Mouse (Mus musculus) liver, embryonic 16.5 days (tissue): Measurements from ENCODE around the gene Ostm1. TPM values are rescaled to one million over a fixed set of nuclear protein-coding genes. Genes with fewer than 3 reads are reported as not detected.

Source experiments
- ATAC-seq: fragments of 200-750 bp; cut with Nextera tagmentation; 2 replicates; pipeline ENCODE4 v1.8.0; 2017; ENCODE audit warnings: low read depth, mild to moderate bottlenecking, moderate number of reproducible peaks, moderate library complexity
- H3K27ac ChIP-seq: fragments of 300-500 bp; sonication (generic); 2 replicates; pipeline ENCODE4 v1.5.1; 2014; ENCODE audit warnings: mild to moderate bottlenecking, low read length
- H3K27me3 ChIP-seq: fragments of 300-500 bp; sonication (generic); 2 replicates; pipeline ENCODE4 v1.6.1; 2014; ENCODE audit warnings: low read depth, low read length, mixed read lengths; ENCODE audit not compliant: control insufficient read depth, insufficient read depth
- H3K36me3 ChIP-seq: fragments of 300-500 bp; sonication (generic); 2 replicates; pipeline ENCODE4 v1.6.1; 2014; ENCODE audit warnings: mild to moderate bottlenecking; ENCODE audit not compliant: control insufficient read depth, insufficient read depth
- H3K4me1 ChIP-seq: fragments of 300-500 bp; sonication (generic); 2 replicates; pipeline ENCODE4 v1.6.1; 2014; ENCODE audit warnings: low read depth, low read length, mixed read lengths; ENCODE audit not compliant: control insufficient read depth
- H3K4me2 ChIP-seq: fragments of 300-500 bp; sonication (generic); 2 replicates; pipeline ENCODE4 v1.6.1; 2014; ENCODE audit warnings: low read depth, low read length, mixed read lengths
- H3K4me3 ChIP-seq: fragments of 300-500 bp; sonication (generic); 2 replicates; pipeline ENCODE4 v1.5.1; 2014; ENCODE audit warnings: low read depth, mild to moderate bottlenecking, low read length
- H3K9ac ChIP-seq: fragments of 300-500 bp; sonication (generic); 2 replicates; pipeline ENCODE4 v1.6.1; 2014; ENCODE audit warnings: low read depth, low read length
- H3K9me3 ChIP-seq: fragments of 300-500 bp; sonication (generic); replicated peaks from 2 replicates; pipeline ENCODE4 v1.6.1; 2016; ENCODE audit warnings: low read length; ENCODE audit not compliant: control insufficient read depth
- WGBS: fragments of 180-500 bp; shearing (Covaris S2); extraction: QIAGEN DNeasy Blood & Tissue Kit; methylation state at CpG from one replicate; pipeline ENCODE4 v1.1.7; 2014; ENCODE audit not compliant: insufficient replicate concordance; 5-methylcytosine and 5-hydroxymethylcytosine counted together
- polyA plus RNA-seq: library from polyadenylated mRNA; unstranded; fragments of >200 nt; fragmentation: Nextera tagmentation; extraction: Ambion mirVana; gene quantifications from 2 replicates; pipeline ENCODE4 v1.2.1, GENCODE M21; 2015

Gene Ostm1
- polyA plus RNA-seq, 1 experiment from 2014 or later: 10.5 TPM

DNA sequence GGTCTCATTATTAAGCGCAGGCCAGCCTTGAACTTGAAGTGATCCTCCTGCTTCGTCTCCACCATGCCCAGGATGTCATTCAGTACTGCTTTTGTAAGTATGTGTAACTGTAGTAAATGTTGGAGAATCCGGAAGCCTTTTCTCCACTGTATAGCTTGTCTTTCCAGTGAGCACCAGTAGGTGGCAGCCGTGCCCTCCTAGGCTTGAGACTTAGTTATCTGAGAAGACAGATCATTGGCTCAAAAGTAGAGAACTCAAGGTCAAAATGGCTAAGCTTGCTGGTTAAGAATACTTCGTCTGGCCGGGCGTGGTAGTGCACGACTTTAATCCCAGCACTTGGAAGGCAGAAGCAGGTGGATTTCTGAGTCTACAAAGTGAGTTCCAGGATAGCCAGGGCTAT, 113.4 kb downstream of the Ostm1 start:
- ATAC-seq: no peak
- H3K4me1 ChIP-seq: no peaks in the 10 kb centered on the region
- 24% methylated on average over 8 of the region's 8 CpGs for WGBS

DNA sequence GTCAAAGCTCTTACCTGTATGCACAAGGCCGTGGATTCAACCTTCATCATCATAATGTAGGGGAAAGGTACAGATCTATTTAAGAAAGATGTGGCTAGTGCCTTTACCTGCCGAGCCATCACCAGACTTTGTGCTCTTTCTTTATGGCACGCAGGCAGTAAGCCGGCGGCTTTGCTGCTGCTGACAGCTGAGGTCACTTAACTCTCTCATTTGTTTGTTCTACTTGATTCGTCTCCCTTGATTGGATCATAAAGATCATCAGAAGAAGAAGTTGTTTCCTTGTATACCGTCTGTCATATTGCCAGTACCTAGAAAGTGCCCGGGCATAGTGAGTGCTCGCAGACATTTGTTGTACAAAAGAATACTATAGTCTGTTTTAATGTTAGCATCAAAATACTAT, 114.8 kb downstream of the Ostm1 start:
- Histone ChIP-seq H3K27me3 (no peaks in the 10 kb centered on the region), H3K9me3 (no peaks in the 10 kb centered on the region), H3K27ac (no peak overlapping the region), H3K4me3 (no peak overlapping the region), H3K36me3 (no peaks in the 10 kb centered on the region; the same call in 1 of the 2 replicates), H3K9ac (no peak overlapping the region), H3K4me2 (no peak overlapping the region), H3K4me1 (no peaks in the 10 kb centered on the region)
- ATAC-seq: no peak
- 85% methylated on average over 9 of the region's 9 CpGs for WGBS

More for the DNA sequence above, 113.4 kb downstream of the Ostm1 start:
- H3K36me3 ChIP-seq: no peaks in the 10 kb centered on the region; the same call in 1 of the 2 replicates
- H3K4me2 ChIP-seq: no peak overlapping the region
- H3K9ac ChIP-seq: no peak overlapping the region
- no peaks in the 10 kb centered on the region for H3K9me3 ChIP-seq
- H3K4me3 ChIP-seq: no peak overlapping the region
- no peak overlapping the region for H3K27ac ChIP-seq
- H3K27me3 ChIP-seq: no peaks in the 10 kb centered on the region

DNA sequence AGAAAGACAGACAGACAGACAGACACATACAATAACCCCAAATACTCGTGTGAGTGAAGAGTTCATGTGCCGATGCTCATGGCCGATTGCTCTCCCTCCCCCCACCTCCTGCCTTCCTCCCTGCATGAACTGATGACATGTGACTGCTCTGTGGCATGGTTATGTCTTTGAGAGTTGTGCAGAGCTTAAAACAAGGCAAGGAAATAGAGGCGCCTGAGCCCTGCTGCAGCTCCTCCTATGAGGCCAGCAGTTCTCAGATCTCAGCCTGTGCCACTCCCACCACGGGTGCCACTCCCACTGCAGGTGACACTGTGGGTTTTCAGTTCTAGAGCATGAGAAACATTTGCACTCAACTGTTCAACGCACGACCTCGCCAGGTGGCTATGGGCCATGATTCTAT, 115.4 kb downstream of the Ostm1 start:
- Histone ChIP-seq H3K4me3 (no peak overlapping the region), H3K9me3 (no peaks in the 10 kb centered on the region), H3K4me2 (no peak overlapping the region), H3K27ac (no peak overlapping the region), H3K27me3 (no peaks in the 10 kb centered on the region), H3K4me1 (no peaks in the 10 kb centered on the region), H3K36me3 (peaks cover under 1% of the 10 kb centered on the region), H3K9ac (no peak overlapping the region)
- no peak for ATAC-seq
- 84% methylated on average over 8 of the region's 8 CpGs for WGBS

DNA sequence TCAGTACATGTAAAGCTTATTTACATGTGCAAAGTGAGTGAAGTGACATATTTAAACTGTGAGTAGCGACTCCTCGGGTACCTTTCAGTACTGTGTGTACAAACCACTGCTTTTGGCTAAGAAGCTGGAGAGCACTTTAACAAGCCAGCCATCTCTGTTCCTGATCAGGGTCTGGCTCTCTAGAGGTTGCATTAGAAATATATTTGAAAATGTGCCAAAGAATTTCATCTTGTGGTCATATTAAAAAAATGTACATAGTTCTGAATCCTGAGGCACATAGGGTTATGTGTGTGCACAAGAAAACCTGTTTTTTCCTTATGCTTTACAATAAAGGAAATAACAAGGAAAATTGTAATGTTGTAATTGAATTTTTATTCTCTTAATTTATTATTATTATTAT, 118.5 kb downstream of the Ostm1 start:
- H3K4me1 ChIP-seq: no peaks in the 10 kb centered on the region
- WGBS: 86% methylated on average over 2 of the region's 2 CpGs
- no peak overlapping the region for H3K27ac ChIP-seq
- no peak overlapping the region for H3K4me3 ChIP-seq
- no peak for ATAC-seq
- H3K9me3 ChIP-seq: no peaks in the 10 kb centered on the region
- H3K9ac ChIP-seq: no peak overlapping the region
- H3K36me3 ChIP-seq: peaks cover 3% of the 10 kb centered on the region
- no peaks in the 10 kb centered on the region for H3K27me3 ChIP-seq
- H3K4me2 ChIP-seq: no peak overlapping the region

DNA sequence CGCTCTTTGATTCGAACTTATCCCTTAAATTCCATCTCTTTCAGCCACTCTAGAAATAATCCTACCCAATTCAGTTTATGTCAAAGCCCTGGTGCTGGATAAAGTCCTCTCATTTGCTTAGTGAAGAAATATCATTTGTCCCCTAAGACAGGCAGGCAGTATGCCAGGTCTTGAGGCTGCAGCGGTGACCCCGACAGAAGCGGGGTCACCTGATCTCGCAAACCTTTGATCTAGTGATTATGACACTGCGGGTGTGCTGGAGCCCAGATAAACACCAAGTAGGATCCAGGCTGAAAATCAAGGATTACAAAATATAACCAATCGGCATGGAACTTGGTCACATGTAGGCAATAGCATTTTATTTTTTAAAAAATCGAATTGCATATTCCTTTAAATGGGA, 131.1 kb downstream of the Ostm1 start:
- ATAC-seq: peak; percentile 73
- Histone ChIP-seq H3K9me3 (no peaks in the 10 kb centered on the region), H3K4me3 (no peak overlapping the region), H3K4me2 (peak overlapping the region; percentile 55; the same call in 1 of the 2 replicates), H3K36me3 (no peaks in the 10 kb centered on the region), H3K4me1 (no peaks in the 10 kb centered on the region), H3K27ac (no peak overlapping the region), H3K27me3 (peaks cover 7% of the 10 kb centered on the region), H3K9ac (no peak overlapping the region)
- WGBS: 21% methylated on average over 9 of the region's 9 CpGs

DNA sequence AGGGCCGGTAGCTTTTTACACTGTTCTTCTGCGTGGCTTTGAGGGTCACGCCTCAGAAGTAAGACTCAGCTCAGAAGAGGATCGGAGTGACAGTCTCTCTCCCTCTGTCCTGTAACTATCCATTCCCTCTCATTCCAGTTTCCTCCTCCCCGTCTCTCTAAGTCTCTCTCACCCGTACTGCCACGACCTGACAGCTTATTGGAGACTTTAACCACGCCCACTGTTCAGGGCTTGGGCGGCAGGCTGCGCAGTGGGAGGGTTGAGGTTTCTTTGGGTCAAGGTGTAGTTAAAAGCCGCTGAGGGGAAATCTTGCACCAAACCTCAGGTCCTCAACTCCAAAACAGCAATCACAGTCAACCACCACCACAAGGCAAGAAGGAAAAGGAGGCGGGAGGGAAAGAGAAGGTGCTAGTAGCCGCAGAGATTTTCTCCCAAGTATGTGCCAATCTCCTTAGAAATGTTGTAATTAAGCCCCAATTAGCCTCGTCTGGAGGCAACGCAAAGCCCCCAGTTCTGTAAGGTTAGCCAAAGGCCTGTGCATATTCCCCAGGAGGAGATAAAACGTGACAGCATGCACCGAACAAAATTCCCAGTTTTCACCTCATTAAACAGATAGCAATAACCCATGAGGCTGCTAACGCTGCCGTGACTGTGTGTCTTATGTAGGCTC, 131.9 kb downstream of the Ostm1 start:
- H3K27ac ChIP-seq: no peak overlapping the region
- no peak overlapping the region for H3K4me3 ChIP-seq
- peak overlapping the region; percentile 55 for H3K4me2 ChIP-seq
- H3K4me1 ChIP-seq: no peaks in the 10 kb centered on the region
- H3K36me3 ChIP-seq: no peaks in the 10 kb centered on the region
- no peak overlapping the region for H3K9ac ChIP-seq
- H3K27me3 ChIP-seq: peaks cover 7% of the 10 kb centered on the region
- ATAC-seq: peak; percentile 30; the same call in 1 of the 2 replicates
- no peaks in the 10 kb centered on the region for H3K9me3 ChIP-seq
- 22% methylated on average over 19 of the region's 19 CpGs for WGBS

DNA sequence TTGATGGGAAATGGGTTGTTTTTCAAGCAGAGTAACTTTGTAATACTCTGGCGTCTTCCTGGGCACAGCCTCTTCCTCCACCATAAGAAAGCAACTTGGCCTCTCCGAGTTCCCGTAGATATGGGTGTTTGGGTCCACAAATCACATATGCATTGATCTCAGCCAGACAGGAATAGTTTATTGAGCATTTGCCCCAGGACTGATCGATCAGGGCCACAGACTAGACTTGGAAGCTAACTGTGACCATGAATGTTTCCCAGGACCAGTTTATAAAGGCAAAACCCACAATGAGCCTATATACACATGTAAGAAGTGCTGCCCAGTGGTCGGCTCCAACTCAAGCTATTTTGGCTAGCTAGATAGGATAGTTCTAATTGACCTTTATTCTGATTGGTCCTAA, 138.5 kb downstream of the Ostm1 start:
- Histone ChIP-seq H3K9me3 (no peaks in the 10 kb centered on the region), H3K4me2 (no peak overlapping the region), H3K4me1 (no peaks in the 10 kb centered on the region), H3K27ac (no peak overlapping the region), H3K36me3 (no peaks in the 10 kb centered on the region), H3K4me3 (no peak overlapping the region), H3K27me3 (no peaks in the 10 kb centered on the region), H3K9ac (no peak overlapping the region)
- no peak for ATAC-seq
- 54% methylated on average over 5 of the region's 5 CpGs for WGBS

DNA sequence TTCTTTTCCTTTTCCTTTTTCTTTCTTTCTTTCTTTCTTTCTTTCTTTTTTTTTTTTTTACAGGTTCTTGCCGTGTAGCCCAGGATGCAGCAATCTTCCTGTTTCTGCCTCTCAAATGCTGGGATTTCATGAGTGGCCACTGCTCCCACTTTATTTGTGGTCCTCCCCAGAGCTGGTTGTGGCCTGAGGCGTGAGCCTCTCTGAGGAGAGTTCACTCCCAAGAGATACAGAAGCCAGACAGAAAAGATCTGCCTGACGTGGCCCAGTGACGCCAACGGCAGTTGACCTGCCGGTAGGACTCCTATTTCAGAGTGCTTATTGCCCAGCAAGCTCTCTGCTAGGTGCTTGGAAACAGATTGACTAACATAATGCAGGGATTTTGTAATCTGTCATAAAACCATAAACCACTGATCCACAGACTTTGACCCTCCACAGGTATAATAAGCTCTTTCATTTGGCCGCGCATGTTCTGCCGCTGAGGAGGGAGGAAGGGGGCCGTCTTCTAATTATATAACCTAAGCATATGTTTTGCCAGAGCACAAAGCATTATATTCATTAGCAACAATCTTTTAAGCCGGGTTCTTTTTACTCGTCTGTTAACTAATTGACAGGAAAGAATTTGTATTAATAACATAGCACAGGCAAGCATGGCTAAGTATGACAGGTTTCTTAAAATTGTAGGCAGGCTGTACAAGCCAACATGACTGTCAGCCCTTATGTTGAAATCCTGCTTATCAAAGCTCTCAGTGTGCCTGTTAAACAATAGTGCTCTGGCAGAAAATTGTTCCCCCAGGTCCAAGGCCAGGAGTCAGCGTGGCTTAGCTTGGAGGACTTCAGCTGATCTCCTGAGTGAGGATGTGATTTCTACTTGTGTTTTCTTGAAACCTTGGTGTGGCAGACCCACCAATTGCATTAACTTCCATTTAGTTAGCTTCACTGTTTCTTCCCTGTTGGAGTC, 139.9 kb downstream of the Ostm1 start:
- Histone ChIP-seq H3K27me3 (no peaks in the 10 kb centered on the region), H3K4me1 (no peaks in the 10 kb centered on the region), H3K9ac (no peak overlapping the region), H3K9me3 (no peaks in the 10 kb centered on the region), H3K27ac (no peak overlapping the region), H3K4me2 (no peak overlapping the region), H3K36me3 (no peaks in the 10 kb centered on the region), H3K4me3 (no peak overlapping the region)
- ATAC-seq: no peak
- 72% methylated on average over 13 of the region's 13 CpGs for WGBS

DNA sequence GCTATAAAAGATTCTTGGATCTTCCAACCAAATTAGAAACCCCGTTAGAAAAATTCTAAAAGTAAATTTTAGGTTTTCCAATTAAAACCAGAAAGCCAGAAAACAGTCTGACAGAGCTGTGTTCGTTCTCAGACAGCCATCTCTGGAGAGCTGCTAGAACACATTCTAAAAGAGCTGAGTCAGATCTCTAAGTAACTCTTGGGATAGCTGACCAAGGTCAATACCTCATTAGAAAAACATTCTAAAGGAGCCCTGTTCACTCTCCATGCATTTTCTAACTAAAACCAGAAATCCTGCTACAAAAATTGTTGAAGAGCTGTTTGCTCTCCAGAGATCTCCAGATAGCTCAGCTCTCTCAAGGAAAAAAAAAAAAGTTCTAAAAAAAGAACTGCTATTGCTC, 146.0 kb downstream of the Ostm1 start:
- no peak for ATAC-seq
- no peak overlapping the region for H3K4me3 ChIP-seq
- H3K4me2 ChIP-seq: no peak overlapping the region
- no peaks in the 10 kb centered on the region for H3K4me1 ChIP-seq
- no peak overlapping the region for H3K27ac ChIP-seq
- 59% methylated on average over 2 of the region's 2 CpGs for WGBS
- no peaks in the 10 kb centered on the region for H3K27me3 ChIP-seq
- no peaks in the 10 kb centered on the region for H3K9me3 ChIP-seq
- no peak overlapping the region for H3K9ac ChIP-seq
- H3K36me3 ChIP-seq: no peaks in the 10 kb centered on the region
